Mouse (Mus musculus) gonadal fat pad, adult 2 months (tissue): Measurements from ENCODE around the gene Dpp3. TPM values are rescaled to one million over a fixed set of nuclear protein-coding genes. Genes with fewer than 3 reads are reported as not detected.
"Not testable (repeated sequence)": the region's sequence is repeated elsewhere in the genome, so short reads cannot be mapped to it uniquely, and the experiment has no call there.

Source experiments
- DNase-seq: peaks from one replicate; pipeline ENCODE4 v3.0.0-alpha.2; 2012; ENCODE audit warnings: low read depth
- polyA plus RNA-seq: library from polyadenylated mRNA; depleted of rRNA; stranded (reverse); fragments of >200 nt; gene quantifications from 2 replicates; pipeline ENCODE4 v1.2.3, GENCODE M21; 2012; rRNA removed

The Dpp3 gene
- polyA plus RNA-seq = 87.4 and 96.6 TPM in 2 replicates

- DNase-seq = peak; percentile 78
These were observed at the start of gene Dpp3 for GRCm38 (mm10) chr19:4927904-4928531. Gene Dpp3, minus strand, starts transcription at chr19:4928287.

- no peak for DNase-seq
These were observed 40.1 kb upstream of the Dpp3 start for GRCm38 (mm10) chr19:4968236-4968635.

GRCm38 (mm10) chr19:4961928-4962601, 34.0 kb upstream of the Dpp3 start, which contains the start of gene Mrpl11:
Gene Mrpl11, plus strand, starts transcription at chr19:4962147.
- peak; percentile 69 for DNase-seq

GRCm38 (mm10) chr19:4948641-4949040, 20.6 kb upstream of the Dpp3 start:
- not testable (repeated sequence) for DNase-seq

- no peak for DNase-seq
These were observed 17.5 kb upstream of the Dpp3 start for GRCm38 (mm10) chr19:4945540-4945939.

GRCm38 (mm10) chr19:4943253-4943588, 15.1 kb upstream of the Dpp3 start:
- no peak for DNase-seq

GRCm38 (mm10) chr19:4942551-4943252, 14.6 kb upstream of the Dpp3 start, which contains the start of gene Peli3:
Gene Peli3, minus strand, starts transcription at chr19:4943127.
- no peak for DNase-seq

GRCm38 (mm10) chr19:4937444-4938310, 9.6 kb upstream of the Dpp3 start:
- DNase-seq = no peak

GRCm38 (mm10) chr19:4936896-4937295, 8.8 kb upstream of the Dpp3 start:
- DNase-seq = no peak

- DNase-seq = no peak
These were observed 694 bp upstream of the Dpp3 start for GRCm38 (mm10) chr19:4928781-4929180.

GRCm38 (mm10) chr19:4925121-4925860, 2.8 kb downstream of the Dpp3 start:
- no peak for DNase-seq

- no peak for DNase-seq
These were observed 8.4 kb downstream of the Dpp3 start for GRCm38 (mm10) chr19:4919652-4920051.

GRCm38 (mm10) chr19:4916827-4917226, 11.3 kb downstream of the Dpp3 start:
- no peak for DNase-seq

- no peak for DNase-seq
These were observed 12.0 kb downstream of the Dpp3 start for GRCm38 (mm10) chr19:4915924-4916603.

GRCm38 (mm10) chr19:4909376-4909775, 18.7 kb downstream of the Dpp3 start:
- no peak for DNase-seq

- DNase-seq = no peak
These were observed 20.0 kb downstream of the Dpp3 start for GRCm38 (mm10) chr19:4908107-4908506.

GRCm38 (mm10) chr19:4905979-4906794, 21.9 kb downstream of the Dpp3 start, which contains the start of gene Bbs1:
Gene Bbs1, minus strand, starts transcription at chr19:4906628.
- no peak for DNase-seq

GRCm38 (mm10) chr19:4899888-4900287, 28.2 kb downstream of the Dpp3 start:
- no peak for DNase-seq

- DNase-seq = no peak
These were observed 29.1 kb downstream of the Dpp3 start for GRCm38 (mm10) chr19:4898972-4899371.
